Mouse (Mus musculus): ENCODE results near the gene Fnbp1l. TPM values are rescaled to one million over a fixed set of nuclear protein-coding genes. Genes with fewer than 3 reads are reported as not detected.

The Fnbp1l gene
- polyA plus RNA-seq, 2 experiments from 2014 or later = 0.08 TPM; not detected in 1

DNA sequence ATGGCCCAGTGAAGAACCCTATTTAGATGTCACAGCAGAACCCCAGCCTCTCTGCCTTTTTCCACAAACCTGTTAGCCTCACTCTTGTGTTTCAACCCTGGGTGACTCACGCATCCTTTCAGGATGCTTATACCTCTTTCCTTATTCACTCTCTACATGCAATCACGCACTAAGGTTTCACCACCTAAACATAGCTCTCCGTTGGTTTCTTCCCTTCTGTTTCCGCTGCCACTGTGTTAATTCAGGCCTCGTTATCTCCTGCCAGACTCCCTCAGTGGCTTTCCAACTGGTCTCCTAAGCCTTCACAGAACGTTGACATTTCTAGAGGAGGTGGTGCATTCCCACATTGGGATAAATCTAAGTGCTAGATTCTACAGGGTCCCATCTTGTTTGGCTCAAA is 128.9 kb downstream of the Fnbp1l start:
- ATAC-seq = no peak

Other genes starting within 250 kb of the Fnbp1l start
- gene Pde5a, start 109.2 kb upstream of the Fnbp1l start, polyA plus RNA-seq (2017; shearing (Covaris generic)) = under 1 TPM; 0.15 to 0.29 TPM